Mouse (Mus musculus) lung, postnatal 36 days (tissue): ENCODE measurements at regions not wholly inside any gene's neighbourhood (a gene's known extent, or its start where the extent isn't known, plus 50 kb on each side); places are given as distances from the start of the nearest gene placed in this dataset.
A peak's percentile ranks its signal among the peaks of the same experiment; 100 is the strongest.

ENCODE experiments used
- DNase-seq: peaks from one replicate; pipeline ENCODE4 v3.0.0; 2022; ENCODE audit warnings: mixed read lengths

DNA sequence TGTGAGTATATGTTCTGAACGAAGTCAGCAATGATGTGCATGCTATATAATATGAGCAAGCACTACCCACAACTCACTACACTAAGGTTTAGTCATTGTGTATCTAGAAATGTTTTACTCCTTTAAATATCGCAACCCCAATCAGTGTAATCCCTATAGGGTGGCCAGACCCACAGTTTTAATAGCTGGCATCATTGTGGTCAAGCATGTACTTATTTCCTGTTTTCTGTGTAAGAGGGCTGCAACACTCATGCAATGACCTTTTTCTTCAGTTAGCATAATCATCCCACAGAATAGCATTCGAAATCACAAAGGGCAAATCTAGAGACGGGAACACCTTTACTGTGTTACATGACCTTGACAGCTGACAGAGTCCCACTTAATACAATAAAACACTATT, 333.3 kb downstream of the Insc start:
- DNase-seq = no peak

DNA sequence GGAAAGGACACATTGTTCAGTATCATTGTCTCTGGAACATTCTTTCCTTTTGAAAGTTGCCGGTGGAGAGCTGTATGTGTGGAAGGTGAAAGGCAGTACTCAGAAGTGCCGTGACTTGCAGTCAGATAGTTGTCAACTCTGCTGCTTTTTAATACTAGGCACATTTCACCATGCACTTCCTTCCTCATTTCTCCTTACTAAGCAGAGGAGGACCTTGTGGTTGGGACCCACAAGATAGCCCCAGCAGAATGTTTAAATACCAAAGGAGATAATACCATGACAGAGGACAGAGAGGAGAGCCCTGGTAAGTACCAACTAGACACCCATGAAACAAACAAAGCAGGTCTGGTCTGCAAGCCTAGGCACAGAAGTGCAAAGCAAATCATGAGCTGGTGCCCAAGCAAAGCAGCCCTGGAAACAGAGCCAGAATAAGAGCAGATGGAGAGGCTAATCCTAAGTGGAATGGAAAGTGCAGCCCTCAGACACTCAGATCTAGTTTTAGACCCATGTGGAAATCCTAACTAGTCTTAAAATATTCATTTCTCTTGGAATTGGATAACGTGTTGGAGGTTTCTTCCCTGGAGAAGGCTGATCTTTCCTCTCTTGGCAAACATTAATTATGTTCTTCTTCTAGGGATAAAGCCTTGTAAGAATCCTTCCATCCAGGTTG, 341.4 kb downstream of the Insc start:
- DNase-seq = peak; percentile 19

- DNase-seq = no peak
Measured at GRCm38 (mm10) chr7:115086542-115087448, 343.3 kb downstream of the Insc start.

DNA sequence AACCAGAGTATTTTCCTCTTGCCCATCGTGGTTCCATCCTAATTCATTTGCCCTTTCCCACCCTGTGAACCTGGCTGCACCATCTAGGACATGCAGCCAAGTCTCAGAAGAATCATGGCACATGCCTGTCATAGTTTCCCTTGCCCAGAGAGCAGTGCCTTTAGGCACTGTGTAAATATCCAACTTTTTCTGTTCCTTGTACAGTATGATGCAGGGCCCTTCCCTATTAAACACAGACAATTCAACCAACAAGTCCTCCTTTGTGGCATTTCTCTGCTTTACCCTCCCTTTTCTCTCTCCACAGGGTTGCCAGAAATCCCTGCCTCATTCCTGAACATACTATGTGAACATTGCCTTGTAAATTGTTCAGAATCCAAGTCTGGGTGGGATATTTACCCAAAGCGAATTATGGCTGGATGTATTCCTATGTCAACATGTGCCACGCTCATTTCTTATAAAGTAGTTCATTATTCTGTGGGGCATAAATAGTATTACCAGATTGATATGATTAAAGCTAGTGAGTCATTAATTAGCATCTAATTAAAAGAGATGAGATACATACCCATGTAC, 349.1 kb downstream of the Insc start:
- no peak for DNase-seq

GRCm38 (mm10) chr7:115106041-115106440, 362.5 kb downstream of the Insc start:
- DNase-seq = no peak

GRCm38 (mm10) chr7:115112282-115112681, 368.8 kb downstream of the Insc start:
- DNase-seq = no peak

- DNase-seq = no peak
Measured at GRCm38 (mm10) chr7:115123283-115123682, 379.8 kb downstream of the Insc start.

DNA sequence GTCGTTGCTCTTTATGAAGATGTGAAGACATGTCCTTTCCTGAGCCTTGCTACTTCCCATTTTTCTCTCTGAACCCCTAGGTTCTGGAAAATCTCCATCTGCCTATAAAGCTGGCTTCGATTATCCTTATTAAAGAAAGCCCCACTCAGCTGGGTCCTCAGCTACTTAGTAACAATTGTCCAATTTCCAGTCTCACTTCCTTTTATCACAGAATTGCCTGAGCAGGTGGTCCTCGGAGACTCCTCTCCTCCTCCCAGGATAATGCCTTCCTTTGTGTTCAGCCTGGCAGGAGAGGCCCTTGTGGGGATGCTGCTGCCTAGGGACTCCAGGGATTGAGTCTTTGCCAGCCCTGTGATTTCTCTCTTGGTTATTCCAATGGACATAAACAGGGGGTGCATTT, 385.5 kb downstream of the Insc start:
- no peak for DNase-seq

GRCm38 (mm10) chr7:115131259-115131969, 387.9 kb downstream of the Insc start:
- DNase-seq = no peak

GRCm38 (mm10) chr7:115131970-115132551, 388.6 kb downstream of the Insc start:
- peak; percentile 9 for DNase-seq

GRCm38 (mm10) chr7:115132595-115132994, 389.1 kb downstream of the Insc start:
- DNase-seq = no peak

DNA sequence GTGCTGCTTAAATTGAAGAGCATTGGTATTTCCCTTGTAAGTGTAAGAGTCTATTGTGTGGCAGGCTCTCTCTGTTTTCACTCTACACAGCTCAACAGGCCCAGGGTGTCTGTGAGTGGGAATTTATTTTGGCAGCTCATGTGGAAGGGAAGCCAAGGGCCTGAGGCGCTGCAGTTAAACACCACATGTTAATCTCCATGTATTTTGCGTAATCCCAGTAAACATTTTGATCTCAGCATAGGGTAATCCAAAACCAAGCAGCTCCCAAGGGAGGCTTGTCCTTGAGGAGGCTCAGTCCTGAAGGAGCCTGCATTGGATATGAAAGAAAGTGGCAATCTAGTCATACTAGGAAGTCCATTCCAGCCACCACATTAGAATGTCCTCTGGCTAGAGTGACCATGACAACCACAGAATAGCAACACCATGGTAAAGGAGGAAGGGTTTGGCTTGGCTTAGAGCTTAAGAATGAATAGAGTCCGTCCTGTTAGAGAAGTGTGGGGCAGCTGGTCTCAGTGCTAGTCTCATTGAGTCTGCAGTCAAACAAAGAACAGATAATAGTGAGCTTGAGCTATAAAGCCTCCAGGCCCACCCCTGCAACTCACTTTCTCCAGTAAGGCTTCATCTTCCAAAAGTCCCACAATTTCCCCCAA, 391.6 kb downstream of the Insc start:
- peak; percentile 39 for DNase-seq

GRCm38 (mm10) chr7:115140286-115140685, 396.8 kb downstream of the Insc start:
- DNase-seq = no peak

DNA sequence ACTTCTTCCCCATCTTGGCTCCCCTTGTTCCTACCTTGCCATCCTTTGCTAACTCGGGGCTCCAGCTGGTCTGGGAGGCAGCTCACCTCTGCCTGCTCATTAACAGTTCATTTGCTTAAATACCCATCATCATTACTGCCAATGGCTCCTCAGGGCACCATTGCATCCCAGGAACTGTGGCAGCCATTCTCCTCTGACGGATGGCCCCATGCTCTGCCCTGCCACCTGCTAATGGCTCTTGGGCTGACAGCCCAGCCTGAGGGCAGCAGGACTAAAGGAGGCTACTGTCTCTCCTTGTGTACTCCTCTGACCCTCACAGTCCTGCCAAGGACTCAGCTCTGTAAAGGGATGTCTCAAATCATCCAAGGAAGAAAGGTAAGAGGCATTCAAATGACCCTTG, 398.7 kb downstream of the Insc start:
- no peak for DNase-seq

DNA sequence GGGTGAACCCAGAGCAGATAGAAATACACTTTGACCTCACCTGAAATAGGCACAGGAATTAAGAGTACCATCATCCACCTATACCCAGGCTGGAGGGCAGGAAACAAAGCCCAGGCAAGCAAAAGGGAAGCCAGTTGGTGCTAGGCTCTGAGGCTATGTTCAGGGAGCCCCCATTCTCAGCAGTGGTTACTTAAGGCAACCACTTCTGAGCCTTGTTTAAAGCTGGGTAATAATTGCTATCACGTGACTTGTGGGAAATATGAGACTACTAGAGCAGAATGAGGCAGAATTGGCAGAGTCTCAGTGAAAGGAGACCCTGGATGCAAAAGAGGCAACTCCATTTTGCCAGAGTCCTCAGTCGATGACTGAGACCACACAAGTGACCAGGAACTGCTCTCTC, 401.5 kb downstream of the Insc start:
- DNase-seq = no peak

DNA sequence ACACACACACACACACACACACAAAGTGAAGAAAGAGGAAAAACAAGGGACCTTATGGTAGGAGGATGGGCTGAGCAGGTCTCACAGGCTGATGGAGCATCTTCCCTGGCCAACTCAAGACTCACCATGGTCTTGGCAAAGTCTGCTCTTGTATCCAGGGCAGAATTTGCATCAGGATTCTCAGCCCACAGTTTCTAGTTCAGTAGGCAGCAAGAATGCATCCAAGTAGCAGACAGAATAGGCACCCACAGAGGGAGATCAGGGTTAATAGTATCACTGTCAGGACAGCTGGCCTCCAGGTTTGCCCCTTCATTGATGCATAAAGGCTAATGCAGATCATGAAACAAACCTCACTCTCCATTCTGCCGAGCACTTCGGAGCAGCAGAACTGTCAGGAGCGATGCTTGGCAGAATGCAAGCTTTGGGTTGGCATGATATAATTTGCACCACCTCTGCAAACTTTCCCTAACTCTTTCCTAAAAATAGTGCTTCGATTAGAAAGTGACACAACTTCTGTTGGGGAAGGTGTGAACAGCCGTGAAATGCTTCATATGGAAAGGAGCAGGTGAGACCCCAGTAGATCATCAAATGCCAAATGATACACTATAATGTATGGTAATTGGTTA, 404.0 kb downstream of the Insc start:
- DNase-seq = no peak

GRCm38 (mm10) chr7:115153291-115153690, 409.8 kb downstream of the Insc start:
- DNase-seq = no peak

GRCm38 (mm10) chr7:115153764-115154509, 410.4 kb downstream of the Insc start:
- DNase-seq = no peak

GRCm38 (mm10) chr7:115170023-115170422, 426.5 kb downstream of the Insc start:
- no peak for DNase-seq

DNA sequence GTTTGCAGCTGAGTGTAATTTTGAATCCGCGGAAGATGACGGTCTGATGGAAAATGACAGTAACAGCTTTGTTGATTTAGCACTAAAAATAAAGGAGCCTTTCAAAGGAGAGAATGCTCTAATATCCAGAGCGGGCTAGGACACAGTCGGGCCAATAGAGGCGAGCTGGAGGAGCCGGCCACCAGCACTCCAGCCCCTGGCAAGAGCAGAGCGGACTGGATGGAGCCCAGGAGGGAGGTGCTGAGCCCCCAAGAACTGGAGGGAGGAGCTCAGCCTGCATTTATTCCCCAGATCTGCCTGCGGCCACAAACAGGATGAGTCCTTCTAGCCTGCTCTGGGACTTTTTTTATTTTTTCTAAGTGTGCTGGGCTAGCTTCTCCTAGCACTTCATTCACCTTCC, 426.9 kb downstream of the Insc start:
- peak; percentile 31 for DNase-seq

DNA sequence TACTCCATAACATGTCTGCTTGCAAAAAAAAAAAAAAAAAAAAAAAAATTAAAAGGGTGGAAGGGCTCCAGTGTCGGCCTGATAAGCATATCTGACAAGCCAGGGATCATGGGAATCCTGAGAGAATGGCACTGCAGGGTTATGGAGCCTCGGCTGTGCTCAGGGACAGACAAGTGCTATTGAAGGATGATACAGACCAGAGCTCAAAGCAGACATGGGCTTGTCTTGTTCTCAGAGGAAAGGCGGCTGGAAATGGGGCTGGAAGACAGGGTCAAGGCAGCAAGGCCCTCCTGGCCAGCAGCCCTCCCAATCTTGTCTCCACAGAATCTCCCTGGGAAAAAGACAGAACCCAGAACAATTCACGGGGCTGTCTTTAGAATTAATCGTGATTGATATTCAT, 449.0 kb downstream of the Insc start:
- DNase-seq = no peak
